7 mouse cellular contexts compared by ENCODE assay signal in genomic region chr14:78731240-78731639, GRCm38 (mm10). TPM values are rescaled to one million over a fixed set of nuclear protein-coding genes. Genes with fewer than 3 reads are reported as not detected.
DNase-seq lines count a peak whose midpoint lies in the region; ATAC-seq and TF ChIP-seq lines count a peak whose summit lies in the region.

No protein-coding gene starts in this region.

- no peaks in the 10 kb centered on the region for H3K9me3 ChIP-seq in ES-Bruce4 (replicated peaks; ENCODE audit: control insufficient read depth, insufficient read depth, low read length, poor library complexity, severe bottlenecking)
- H3K9me3 ChIP-seq in forebrain, embryonic 16.5 days (ENCODE audit: control insufficient read depth, low read length): no peaks in the 10 kb centered on the region
- H3K9me3 ChIP-seq in hindbrain, postnatal 0 days (ENCODE audit: low read length): no peaks in the 10 kb centered on the region
- no peaks in the 10 kb centered on the region for H3K9me3 ChIP-seq in limb, embryonic 11.5 days (ENCODE audit: control insufficient read depth, low read length)
- H3K9me3 ChIP-seq in midbrain, embryonic 12.5 days: no peaks in the 10 kb centered on the region

- H3K4me3 ChIP-seq in ES-Bruce4 (ENCODE audit: low read depth, low read length): peak overlapping the region; percentile 76
- peak overlapping the region; percentile 54 for H3K4me3 ChIP-seq in forebrain, embryonic 16.5 days (replicated peaks; ENCODE audit: low read length)
- peak overlapping the region; percentile 69 for H3K4me3 ChIP-seq in hindbrain, postnatal 0 days (ENCODE audit: low read length)
- H3K4me3 ChIP-seq in limb, embryonic 11.5 days (ENCODE audit: low read depth, low read length): peak overlapping the region; percentile 67
- peak overlapping the region; percentile 72 for H3K4me3 ChIP-seq in midbrain, embryonic 12.5 days

- WGBS in forebrain, embryonic 16.5 days: 7% methylated on average over 12 of the region's 12 CpGs
- 8% methylated on average over 12 of the region's 12 CpGs for WGBS in hindbrain, postnatal 0 days
- WGBS in limb, embryonic 11.5 days: 8% methylated on average over 12 of the region's 12 CpGs
- WGBS in midbrain, embryonic 12.5 days: 9% methylated on average over 12 of the region's 12 CpGs

- no peak for TF ChIP-seq POLR2A in ES-Bruce4 (IDR thresholded peaks at IDR 0.05; ENCODE audit: insufficient read depth, low read length)

- no peak overlapping the region for H3K27ac ChIP-seq in ES-Bruce4 (ENCODE audit: insufficient read depth, low read length)
- no peak overlapping the region for H3K27ac ChIP-seq in forebrain, embryonic 16.5 days (ENCODE audit: low read length)
- H3K27ac ChIP-seq in hindbrain, postnatal 0 days: no peak overlapping the region
- no peak overlapping the region for H3K27ac ChIP-seq in limb, embryonic 11.5 days (replicated peaks; ENCODE audit: low read depth, low read length)
- H3K27ac ChIP-seq in midbrain, embryonic 12.5 days (replicated peaks): no peak overlapping the region

- 0 out of 2 replicates have a peak, but pooled peaks cover 1% of the 10 kb centered on the region for H3K27me3 ChIP-seq in ES-Bruce4 (ENCODE audit: control insufficient read depth, insufficient read depth, low read length, poor library complexity, severe bottlenecking)
- no peaks in the 10 kb centered on the region for H3K27me3 ChIP-seq in forebrain, embryonic 16.5 days (replicated peaks; ENCODE audit: control insufficient read depth, insufficient read depth, low read length)
- H3K27me3 ChIP-seq in hindbrain, postnatal 0 days (ENCODE audit: insufficient read depth, low read length): no peaks in the 10 kb centered on the region
- H3K27me3 ChIP-seq in limb, embryonic 11.5 days (ENCODE audit: control insufficient read depth, insufficient read depth, low read length): peaks cover 17% of the 10 kb centered on the region; the same call in 1 of the 2 replicates
- H3K27me3 ChIP-seq in midbrain, embryonic 12.5 days: peaks cover 55% of the 10 kb centered on the region

- peak overlapping the region; percentile 94 for H3K4me2 ChIP-seq in forebrain, embryonic 16.5 days (ENCODE audit: low read length)
- peak overlapping the region; percentile 96 for H3K4me2 ChIP-seq in hindbrain, postnatal 0 days (ENCODE audit: low read depth, low read length)
- H3K4me2 ChIP-seq in limb, embryonic 11.5 days (ENCODE audit: low read depth, severe bottlenecking): peak overlapping the region; percentile 95
- H3K4me2 ChIP-seq in midbrain, embryonic 12.5 days (replicated peaks): peak overlapping the region; percentile 96

- TF ChIP-seq CTCF in ES-Bruce4 (IDR thresholded peaks at IDR 0.05; ENCODE audit: low read depth, low read length): no peak
- peak; percentile 40 for TF ChIP-seq CTCF in hindbrain, postnatal 0 days (IDR thresholded peaks at IDR 0.05; ENCODE audit: low read depth)

- peak; percentile 70 for DNase-seq in brain, adult 2 months (ENCODE audit: low read depth, low spot score)
- DNase-seq in hindbrain, postnatal 0 days (ENCODE audit: low spot score): peak; percentile 58
- DNase-seq in limb, embryonic 11.5 days (ENCODE audit: low spot score): peak; percentile 49
- DNase-seq in yolk sac, embryonic 10.5 days (ENCODE audit: low spot score): peak; percentile 3

- peak overlapping the region; percentile 94 for H3K9ac ChIP-seq in ES-Bruce4 (ENCODE audit: low read depth, poor library complexity, severe bottlenecking)
- H3K9ac ChIP-seq in forebrain, embryonic 16.5 days (replicated peaks; ENCODE audit: low read depth, low read length): no peak overlapping the region
- H3K9ac ChIP-seq in hindbrain, postnatal 0 days (replicated peaks; ENCODE audit: low read length): peak overlapping the region; percentile 84; the same call in 1 of the 2 replicates
- H3K9ac ChIP-seq in limb, embryonic 11.5 days (ENCODE audit: low read length): no peak overlapping the region
- no peak overlapping the region; the same call in 1 of the 2 replicates for H3K9ac ChIP-seq in midbrain, embryonic 12.5 days (replicated peaks)

- no peak for ATAC-seq in forebrain, embryonic 16.5 days
- ATAC-seq in hindbrain, postnatal 0 days: no peak
- ATAC-seq in limb, embryonic 11.5 days (ENCODE audit: insufficient number of reproducible peaks, low FRiP score, low TSS enrichment, low read depth): no peak
- no peak for ATAC-seq in midbrain, embryonic 12.5 days (ENCODE audit: low FRiP score, low read depth)

- no peaks in the 10 kb centered on the region for H3K4me1 ChIP-seq in ES-Bruce4 (ENCODE audit: control insufficient read depth, insufficient read depth, low read length)
- H3K4me1 ChIP-seq in forebrain, embryonic 16.5 days (replicated peaks; ENCODE audit: control insufficient read depth, insufficient read depth, low read length): peaks cover 11% of the 10 kb centered on the region
- no peaks in the 10 kb centered on the region for H3K4me1 ChIP-seq in hindbrain, postnatal 0 days (ENCODE audit: insufficient read depth, low read length)
- H3K4me1 ChIP-seq in limb, embryonic 11.5 days (ENCODE audit: control insufficient read depth, insufficient read depth, low read length): no peaks in the 10 kb centered on the region
- peaks cover 16% of the 10 kb centered on the region for H3K4me1 ChIP-seq in midbrain, embryonic 12.5 days

- H3K36me3 ChIP-seq in ES-Bruce4 (ENCODE audit: control insufficient read depth, insufficient read depth, low read length, poor library complexity, severe bottlenecking): no peaks in the 10 kb centered on the region
- no peaks in the 10 kb centered on the region for H3K36me3 ChIP-seq in forebrain, embryonic 16.5 days (ENCODE audit: control insufficient read depth, insufficient read depth)
- no peaks in the 10 kb centered on the region for H3K36me3 ChIP-seq in hindbrain, postnatal 0 days (ENCODE audit: insufficient read depth, low read length)
- no peaks in the 10 kb centered on the region for H3K36me3 ChIP-seq in limb, embryonic 11.5 days (ENCODE audit: control insufficient read depth, insufficient read depth, low read length)
- no peaks in the 10 kb centered on the region for H3K36me3 ChIP-seq in midbrain, embryonic 12.5 days

- TF ChIP-seq EP300 in ES-Bruce4 (IDR thresholded peaks at IDR 0.05; ENCODE audit: insufficient read depth, low read depth, low read length): no peak

RNA-seq across cellular contexts. Expression of gene Dgkh, which starts 1.3 kb away (rescaled TPM):
- polyA plus RNA-seq in ES-Bruce4 (2011; ENCODE audit: insufficient read depth, insufficient read length, low read depth, missing spikeins): 11.6 and 11.7 TPM in 2 replicates
- 2.4 and 2.8 TPM in 2 replicates for polyA plus RNA-seq in forebrain, embryonic 16.5 days (2015; fragmentation: Nextera tagmentation; extraction: Ambion mirVana)
- total RNA-seq in hindbrain, postnatal 0 days (2014; rRNA removed): 9.0 and 9.2 TPM in 2 replicates
- 2.1 and 2.7 TPM in 2 replicates for polyA plus RNA-seq in hindbrain, postnatal 0 days (2015; fragmentation: Nextera tagmentation; extraction: Ambion mirVana)
- polyA plus RNA-seq in limb, embryonic 11.5 days (2014; fragmentation: Nextera tagmentation; extraction: Ambion mirVana): 0.87 and 1.3 TPM in 2 replicates
- 1.6 and 1.8 TPM in 2 replicates for polyA plus RNA-seq in midbrain, embryonic 12.5 days (2016; fragmentation: Nextera tagmentation; extraction: Ambion mirVana)

Comparison
In these comparisons a context has a peak if more than half of its experiments do, and no peak if none do; other contexts are left out.
1. H3K9ac ChIP-seq: peak in ES-Bruce4 (single experiment) and hindbrain, postnatal 0 days (single experiment); none in forebrain, embryonic 16.5 days (single experiment), limb, embryonic 11.5 days (single experiment) and midbrain, embryonic 12.5 days (single experiment).
2. DNase-seq: peak in every context shown above with its lines; median percentile 70 in brain, adult 2 months; 58 in hindbrain, postnatal 0 days; 49 in limb, embryonic 11.5 days; 3 in yolk sac, embryonic 10.5 days.
3. Peak in every context shown above with its lines, with median percentiles within 50 percentile points of each other: H3K4me3 ChIP-seq and H3K4me2 ChIP-seq.